Mouse (Mus musculus) G1E (cell line): ENCODE measurements at regions not wholly inside any gene's neighbourhood (a gene's known extent, or its start where the extent isn't known, plus 50 kb on each side); places are given as distances from the start of the nearest gene placed in this dataset.

Experiments
- CTCF ChIP-seq: IDR thresholded peaks from 2 replicates; pipeline ENCODE4 v1.5.1; 2012; ENCODE audit warnings: low read depth, low read length, inconsistent platforms, mixed read lengths
- GATA1 ChIP-seq: IDR thresholded peaks from 2 replicates; pipeline ENCODE4 v1.6.1; 2012; ENCODE audit warnings: borderline replicate concordance, low read length, inconsistent platforms, mixed read lengths
- POLR2AphosphoS5 ChIP-seq: IDR thresholded peaks from 2 replicates; pipeline ENCODE4 v1.6.1; 2012; ENCODE audit warnings: low read depth, low read length, inconsistent platforms; ENCODE audit not compliant: insufficient replicate concordance
- TAL1 ChIP-seq: conservative IDR thresholded peaks from 2 replicates; pipeline ENCODE4 v1.6.1; 2012; ENCODE audit warnings: low read depth, low read length, inconsistent platforms, mixed read lengths

DNA sequence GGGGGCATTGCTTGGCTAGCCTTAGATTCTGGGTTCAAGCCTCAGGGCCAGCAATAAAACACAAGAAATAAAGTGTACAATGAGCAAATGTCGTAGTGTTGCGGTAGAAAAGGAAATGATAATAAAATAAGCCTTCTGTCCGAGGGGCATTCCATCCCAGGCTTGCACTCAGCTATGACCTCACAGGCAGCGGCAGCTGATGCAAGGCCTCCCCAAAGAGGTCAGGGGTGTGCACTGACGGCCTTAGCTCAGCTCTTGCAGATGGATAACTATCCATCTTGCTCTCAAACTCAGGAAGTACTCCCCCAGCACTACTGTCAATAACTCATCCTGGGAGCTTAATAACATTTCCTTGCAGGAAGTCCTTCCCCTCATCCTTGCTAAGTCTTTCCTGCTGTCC lies 314.4 kb upstream of the Tbx3 start:
- TF ChIP-seq CTCF (no peak), TAL1 (no peak), GATA1 (no peak), POLR2AphosphoS5 (no peak)
